Mouse (Mus musculus): ENCODE measurements around the gene Grik4.

GRCm38 (mm10) chr9:42865036-42865829, 79.1 kb downstream of the Grik4 start:
- no peak for TF ChIP-seq CTCF (IDR thresholded peaks at IDR 0.05; ENCODE audit: low read depth, low read length)
- no peak for TF ChIP-seq POLR2A (IDR thresholded peaks at IDR 0.05; ENCODE audit: extremely low read depth, insufficient read depth, low read length)

All from liver, adult 2 months (tissue).